Mouse (Mus musculus): Measurements from ENCODE around the gene Drc3.

GRCm38 (mm10) chr11:60367256-60367655 lies 14.1 kb downstream of the Drc3 start:
- TF ChIP-seq CTCF (IDR thresholded peaks at IDR 0.05; ENCODE audit: control insufficient read depth, insufficient read depth, insufficient read length) (no peak), FOSL1 (IDR thresholded peaks at IDR 0.05; ENCODE audit: insufficient read depth, low read length, poor library complexity, severe bottlenecking) (no peak), USF1 (IDR thresholded peaks at IDR 0.05; ENCODE audit: low read depth) (no peak), MYOG (IDR thresholded peaks at IDR 0.05; ENCODE audit: control insufficient read depth, extremely low read depth, insufficient read length) (no peak), MYOD1 (IDR thresholded peaks at IDR 0.05; ENCODE audit: control insufficient read depth, insufficient read length, low read depth) (no peak)

Measured in C2C12 (cell line).